Mouse (Mus musculus): ENCODE results near the gene Pink1. TPM values are rescaled to one million over a fixed set of nuclear protein-coding genes. Genes with fewer than 3 reads are reported as not detected.

Gene Pink1
- polyA plus RNA-seq, 1 experiment = 103 TPM

GRCm38 (mm10) chr4:138353438-138354171 is 27.5 kb upstream of the Pink1 start:
- WGBS = 77% methylated on average over 10 of the region's 10 CpGs

GRCm38 (mm10) chr4:138352692-138353091 is 26.6 kb upstream of the Pink1 start:
- Histone ChIP-seq H3K27ac (ENCODE audit: control insufficient read depth, insufficient read depth, low read length) (no peak overlapping the region), H3K36me3 (ENCODE audit: control insufficient read depth, insufficient read depth, low read length) (no peaks in the 10 kb centered on the region), H3K27me3 (ENCODE audit: control insufficient read depth, insufficient read depth, low read length) (no peaks in the 10 kb centered on the region), H3K4me1 (replicated peaks; ENCODE audit: control insufficient read depth, insufficient read depth, low read length) (no peaks in the 10 kb centered on the region), H3K4me3 (ENCODE audit: control insufficient read depth, insufficient read depth, low read length) (no peak overlapping the region)
- TF ChIP-seq CTCF (IDR thresholded peaks at IDR 0.05; ENCODE audit: borderline replicate concordance, control insufficient read depth, extremely low read depth, insufficient read depth, low read length, poor library complexity) (no peak), POLR2A (IDR thresholded peaks at IDR 0.05; ENCODE audit: control insufficient read depth, extremely low read depth, insufficient read depth, low read length, poor library complexity) (no peak)
- 96% methylated on average over 6 of the region's 6 CpGs for WGBS
- DNase-seq = no peak

More at GRCm38 (mm10) chr4:138353438-138354171, 27.5 kb upstream of the Pink1 start:
- TF ChIP-seq CTCF (IDR thresholded peaks at IDR 0.05; ENCODE audit: borderline replicate concordance, control insufficient read depth, extremely low read depth, insufficient read depth, low read length, poor library complexity) (no peak), POLR2A (IDR thresholded peaks at IDR 0.05; ENCODE audit: control insufficient read depth, extremely low read depth, insufficient read depth, low read length, poor library complexity) (no peak)
- no peak overlapping the region for H3K27ac ChIP-seq (ENCODE audit: control insufficient read depth, insufficient read depth, low read length)
- H3K27me3 ChIP-seq (ENCODE audit: control insufficient read depth, insufficient read depth, low read length) = no peaks in the 10 kb centered on the region
- no peak for DNase-seq
- no peaks in the 10 kb centered on the region for H3K4me1 ChIP-seq (replicated peaks; ENCODE audit: control insufficient read depth, insufficient read depth, low read length)
- no peaks in the 10 kb centered on the region for H3K36me3 ChIP-seq (ENCODE audit: control insufficient read depth, insufficient read depth, low read length)
- H3K4me3 ChIP-seq (ENCODE audit: control insufficient read depth, insufficient read depth, low read length) = no peak overlapping the region

- no peaks in the 10 kb centered on the region for H3K27me3 ChIP-seq (ENCODE audit: control insufficient read depth, insufficient read depth, low read length)
- WGBS = 95% methylated on average over 5 of the region's 5 CpGs
- H3K36me3 ChIP-seq (ENCODE audit: control insufficient read depth, insufficient read depth, low read length) = no peaks in the 10 kb centered on the region
- no peak overlapping the region for H3K27ac ChIP-seq (ENCODE audit: control insufficient read depth, insufficient read depth, low read length)
- no peak for DNase-seq
- no peaks in the 10 kb centered on the region for H3K4me1 ChIP-seq (replicated peaks; ENCODE audit: control insufficient read depth, insufficient read depth, low read length)
- H3K4me3 ChIP-seq (ENCODE audit: control insufficient read depth, insufficient read depth, low read length) = no peak overlapping the region
- no peak for TF ChIP-seq POLR2A (IDR thresholded peaks at IDR 0.05; ENCODE audit: control insufficient read depth, extremely low read depth, insufficient read depth, low read length, poor library complexity)
- no peak for TF ChIP-seq CTCF (IDR thresholded peaks at IDR 0.05; ENCODE audit: borderline replicate concordance, control insufficient read depth, extremely low read depth, insufficient read depth, low read length, poor library complexity)
These were observed 25.7 kb upstream of the Pink1 start for GRCm38 (mm10) chr4:138351821-138352220.

GRCm38 (mm10) chr4:138348716-138349115 is 22.6 kb upstream of the Pink1 start:
- no peak for TF ChIP-seq CTCF (IDR thresholded peaks at IDR 0.05; ENCODE audit: borderline replicate concordance, control insufficient read depth, extremely low read depth, insufficient read depth, low read length, poor library complexity)
- TF ChIP-seq POLR2A (IDR thresholded peaks at IDR 0.05; ENCODE audit: control insufficient read depth, extremely low read depth, insufficient read depth, low read length, poor library complexity) = no peak
- Histone ChIP-seq H3K27me3 (ENCODE audit: control insufficient read depth, insufficient read depth, low read length) (no peaks in the 10 kb centered on the region; the same call in 1 of the 2 replicates), H3K36me3 (ENCODE audit: control insufficient read depth, insufficient read depth, low read length) (no peaks in the 10 kb centered on the region), H3K27ac (ENCODE audit: control insufficient read depth, insufficient read depth, low read length) (no peak overlapping the region), H3K4me3 (ENCODE audit: control insufficient read depth, insufficient read depth, low read length) (no peak overlapping the region), H3K4me1 (replicated peaks; ENCODE audit: control insufficient read depth, insufficient read depth, low read length) (no peaks in the 10 kb centered on the region)
- DNase-seq = no peak
- WGBS = 82% methylated on average over 7 of the region's 7 CpGs

- Histone ChIP-seq H3K27ac (ENCODE audit: control insufficient read depth, insufficient read depth, low read length) (no peak overlapping the region), H3K4me1 (replicated peaks; ENCODE audit: control insufficient read depth, insufficient read depth, low read length) (no peaks in the 10 kb centered on the region), H3K27me3 (ENCODE audit: control insufficient read depth, insufficient read depth, low read length) (no peaks in the 10 kb centered on the region; the same call in 1 of the 2 replicates), H3K36me3 (ENCODE audit: control insufficient read depth, insufficient read depth, low read length) (no peaks in the 10 kb centered on the region), H3K4me3 (ENCODE audit: control insufficient read depth, insufficient read depth, low read length) (no peak overlapping the region)
- no peak for DNase-seq
- 83% methylated on average over 1 of the region's 1 CpGs for WGBS
- TF ChIP-seq CTCF (IDR thresholded peaks at IDR 0.05; ENCODE audit: borderline replicate concordance, control insufficient read depth, extremely low read depth, insufficient read depth, low read length, poor library complexity) (no peak), POLR2A (IDR thresholded peaks at IDR 0.05; ENCODE audit: control insufficient read depth, extremely low read depth, insufficient read depth, low read length, poor library complexity) (no peak)
These were observed 21.2 kb upstream of the Pink1 start for GRCm38 (mm10) chr4:138347280-138347679.

- Histone ChIP-seq H3K27me3 (ENCODE audit: control insufficient read depth, insufficient read depth, low read length) (no peaks in the 10 kb centered on the region; the same call in 1 of the 2 replicates), H3K27ac (ENCODE audit: control insufficient read depth, insufficient read depth, low read length) (no peak overlapping the region), H3K4me1 (replicated peaks; ENCODE audit: control insufficient read depth, insufficient read depth, low read length) (no peaks in the 10 kb centered on the region), H3K4me3 (ENCODE audit: control insufficient read depth, insufficient read depth, low read length) (no peak overlapping the region), H3K36me3 (ENCODE audit: control insufficient read depth, insufficient read depth, low read length) (no peaks in the 10 kb centered on the region)
- WGBS = 74% methylated on average over 9 of the region's 9 CpGs
- TF ChIP-seq POLR2A (IDR thresholded peaks at IDR 0.05; ENCODE audit: control insufficient read depth, extremely low read depth, insufficient read depth, low read length, poor library complexity) = no peak
- no peak for TF ChIP-seq CTCF (IDR thresholded peaks at IDR 0.05; ENCODE audit: borderline replicate concordance, control insufficient read depth, extremely low read depth, insufficient read depth, low read length, poor library complexity)
- no peak for DNase-seq
These were observed 18.9 kb upstream of the Pink1 start for GRCm38 (mm10) chr4:138344891-138345545.
